Comparison of ENCODE assay signal across 17 mouse cellular contexts in the genomic region with DNA sequence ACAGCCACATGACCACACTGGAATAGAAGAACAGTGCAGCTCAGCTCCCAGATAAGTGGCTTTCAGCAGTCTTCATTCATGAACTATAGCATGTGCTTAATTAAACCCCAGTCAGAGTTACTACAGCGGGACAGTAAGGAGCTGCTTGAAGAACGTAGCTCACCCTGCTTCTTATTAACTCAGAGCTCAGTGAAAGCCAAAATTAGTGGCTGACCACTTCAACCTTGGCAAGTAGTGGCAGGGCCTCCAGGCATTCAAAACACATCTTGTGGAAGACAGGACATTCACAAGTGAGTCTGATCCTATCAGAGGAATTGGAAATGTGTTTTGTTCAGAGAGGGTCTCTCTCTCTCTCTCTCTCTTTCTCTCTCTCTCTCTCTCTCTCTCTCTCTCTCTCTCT.
A peak's percentile ranks its signal among the peaks of the same experiment; 100 is the strongest.
DNase-seq lines count a peak whose midpoint lies in the region; ATAC-seq and TF ChIP-seq lines count a peak whose summit lies in the region.
"Had no signal": no experiment of that assay in that cellular context is flagged by ENCODE, and none has a peak within 500 bp of the region (broad histone marks: within the 10 kb centered on the region; RNA-seq: fewer than 3 reads in every experiment).

No protein-coding gene starts in this region.

- H3K27me3 ChIP-seq in heart, embryonic 13.5 days (replicated peaks), result no peaks in the 10 kb centered on the region
- H3K27me3 ChIP-seq: forebrain, embryonic 13.5 days; hindbrain, embryonic 12.5 days had no signal

- H3K36me3 ChIP-seq in heart, embryonic 13.5 days, result no peaks in the 10 kb centered on the region; the same call in 1 of the 2 replicates
- H3K36me3 ChIP-seq: embryonic facial prominence, embryonic 10.5 days; hindbrain, embryonic 12.5 days had no signal

- no peak for TF ChIP-seq CTCF in gastrocnemius, adult 2 months (IDR thresholded peaks at IDR 0.05)

- no peak overlapping the region for H3K4me2 ChIP-seq in heart, embryonic 13.5 days
- H3K4me2 ChIP-seq: forebrain, embryonic 13.5 days; hindbrain, embryonic 12.5 days had no signal

- H3K9me3 ChIP-seq in heart, embryonic 13.5 days, result 0 out of 2 replicates have a peak, but pooled peaks cover 3% of the 10 kb centered on the region
- H3K9me3 ChIP-seq: embryonic facial prominence, embryonic 10.5 days; forebrain, embryonic 13.5 days; hindbrain, embryonic 12.5 days had no signal

- peaks cover 21% of the 10 kb centered on the region for H3K4me1 ChIP-seq in heart, embryonic 13.5 days
- peaks cover 5% of the 10 kb centered on the region for H3K4me1 ChIP-seq in brown adipose tissue, adult 24 weeks (ENCODE audit: control insufficient read depth, insufficient read depth, insufficient read length, low read length)
- H3K4me1 ChIP-seq: forebrain, embryonic 13.5 days; hindbrain, embryonic 12.5 days had no signal

- no peak for ATAC-seq in heart, embryonic 13.5 days (ENCODE audit: extremely low read depth, insufficient number of reproducible peaks, low FRiP score, low TSS enrichment)
- ATAC-seq: forebrain, embryonic 13.5 days; forebrain, postnatal 0 days; hindbrain, embryonic 16.5 days; inflammation-experienced regulatory T-cells, adult 6 months; intestine, postnatal 0 days had no signal

- no peak overlapping the region for H3K9ac ChIP-seq in heart, embryonic 13.5 days
- H3K9ac ChIP-seq: forebrain, embryonic 13.5 days; forebrain, postnatal 0 days; hindbrain, embryonic 12.5 days had no signal

- 47% methylated on average over 2 of the region's 2 CpGs for WGBS in heart, embryonic 13.5 days

- no peak overlapping the region for H3K4me3 ChIP-seq in gastrocnemius, adult 2 months
- no peak overlapping the region for H3K4me3 ChIP-seq in heart, embryonic 13.5 days
- H3K4me3 ChIP-seq in brown adipose tissue, adult 24 weeks (ENCODE audit: insufficient read depth, low read depth, low read length), result no peak overlapping the region
- H3K4me3 ChIP-seq: embryonic facial prominence, embryonic 10.5 days; forebrain, embryonic 13.5 days; hindbrain, embryonic 12.5 days had no signal

- intact Hi-C loops in gastrocnemius, adult 2 months (cut with DNase I), result loop anchor here (10.0 kb wide), 1 partner anchor 177 kb away; no protein-coding TSS in a partner anchor
- intact Hi-C loops in gastrocnemius, postnatal 36 days (cut with DNase I), result no loop called here

- H3K27ac ChIP-seq in gastrocnemius, adult 2 months, result peak overlapping the region; percentile 77
- peak overlapping the region; percentile 58 for H3K27ac ChIP-seq in heart, embryonic 13.5 days (replicated peaks)
- peak overlapping the region; percentile 98 for H3K27ac ChIP-seq in brown adipose tissue, adult 24 weeks (replicated peaks; ENCODE audit: low read depth, low read length)
- H3K27ac ChIP-seq: embryonic facial prominence, embryonic 10.5 days; forebrain, embryonic 13.5 days; hindbrain, embryonic 12.5 days had no signal

- DNase-seq in gastrocnemius, adult 2 months, result no peak
- DNase-seq in gastrocnemius, postnatal 36 days, result no peak
- no peak for DNase-seq in heart, postnatal 4 days
- DNase-seq in skeletal muscle tissue, adult 2 months (ENCODE audit: low read depth, low spot score), result peak; percentile 8
- DNase-seq in urinary bladder, postnatal 25 days (ENCODE audit: low spot score), result no peak
- DNase-seq: cerebellum, adult 2 months; cerebellum, postnatal 10 days; forebrain, postnatal 0 days; kidney, adult 9 months had no signal
